ENCODE assay signal across 8 mouse cellular contexts in the genomic region with DNA sequence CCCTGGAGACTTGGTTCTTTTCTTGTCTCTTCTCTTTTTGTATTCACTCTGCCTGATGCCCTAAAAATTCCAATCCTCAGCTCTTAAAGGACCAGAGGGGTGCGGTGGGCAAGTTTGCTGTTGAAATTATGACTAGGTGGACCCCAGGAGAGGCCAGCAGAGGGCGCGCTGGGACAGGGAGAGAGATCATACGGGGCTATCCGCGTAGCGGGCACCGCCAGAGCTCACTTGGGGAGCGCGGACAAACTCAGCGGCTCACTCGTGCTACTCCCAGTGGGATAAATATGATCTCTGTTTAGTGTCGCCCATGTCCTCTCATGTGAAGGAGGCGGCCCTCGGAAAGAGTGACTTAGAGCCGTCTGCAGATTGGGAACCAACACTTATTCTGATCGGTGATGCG. TPM values are rescaled to one million over a fixed set of nuclear protein-coding genes. Genes with fewer than 3 reads are reported as not detected.
DNase-seq lines count a peak whose midpoint lies in the region; ATAC-seq lines count a peak whose summit lies in the region.

No protein-coding gene starts in this region.

- no peaks in the 10 kb centered on the region for H3K9me3 ChIP-seq in hindbrain, embryonic 11.5 days (ENCODE audit: control insufficient read depth, low read length)

- peak; percentile 91 for DNase-seq in MN1 (ENCODE audit: low spot score)
- DNase-seq in cerebellum, adult 9-10 months = peak; percentile 87
- peak; percentile 97 for DNase-seq in hindbrain, embryonic 11.5 days (ENCODE audit: low spot score)
- peak; percentile 97 for DNase-seq in layer of hippocampus, postnatal 10 days (ENCODE audit: low spot score in 2 of 2)
- DNase-seq in lung, postnatal 36 days = peak; percentile 94
- DNase-seq in retina, postnatal 1 day = peak; percentile 92
- DNase-seq in urinary bladder, adult 18-20 months (ENCODE audit: low spot score in 2 of 2) = peak; percentile 80 to 92

- no peaks in the 10 kb centered on the region for H3K36me3 ChIP-seq in hindbrain, embryonic 11.5 days (ENCODE audit: control insufficient read depth, insufficient read depth, low read length)

- peaks cover 5% of the 10 kb centered on the region for H3K4me1 ChIP-seq in hindbrain, embryonic 11.5 days (replicated peaks; ENCODE audit: control insufficient read depth, insufficient read depth, low read length)

- WGBS in hindbrain, embryonic 11.5 days = under 1% methylated on average over 18 of the region's 18 CpGs

- H3K4me2 ChIP-seq in hindbrain, embryonic 11.5 days (replicated peaks; ENCODE audit: low read depth, low read length) = peak overlapping the region; percentile 30

- ATAC-seq in frontal cortex, adult (ENCODE audit: low TSS enrichment) = peak; percentile 76
- no peak for ATAC-seq in hindbrain, embryonic 11.5 days (ENCODE audit: low FRiP score)

- H3K4me3 ChIP-seq in hindbrain, embryonic 11.5 days (ENCODE audit: low read depth, low read length) = peak overlapping the region; percentile 10

- H3K27me3 ChIP-seq in hindbrain, embryonic 11.5 days (ENCODE audit: control insufficient read depth, insufficient read depth, low read length) = peaks cover 35% of the 10 kb centered on the region

- no peak overlapping the region for H3K27ac ChIP-seq in hindbrain, embryonic 11.5 days (ENCODE audit: low read depth, low read length)

- H3K9ac ChIP-seq in hindbrain, embryonic 11.5 days (ENCODE audit: low read depth, low read length) = no peak overlapping the region

RNA-seq across cellular contexts. Expression of a gene that starts 1.4 kb away (rescaled TPM):
- polyA plus RNA-seq in hindbrain, embryonic 11.5 days (2014; fragmentation: Nextera tagmentation; extraction: Ambion mirVana) = 3.1 and 4.8 TPM in 2 replicates
- 1 to 10 TPM; 9.2 to 9.5 TPM for total RNA-seq in layer of hippocampus, postnatal 10 days (2021)

RNA-seq across cellular contexts. Expression of a gene that starts 12.4 kb away (rescaled TPM):
- 1,842 and 1,860 TPM in 2 replicates for polyA plus RNA-seq in hindbrain, embryonic 11.5 days (2014; fragmentation: Nextera tagmentation; extraction: Ambion mirVana)
- total RNA-seq in layer of hippocampus, postnatal 10 days (2021) = 100 to 1,000 TPM; 479 to 501 TPM

RNA-seq across cellular contexts. Expression of a gene that starts 13.8 kb away (rescaled TPM):
- polyA plus RNA-seq in hindbrain, embryonic 11.5 days (2014; fragmentation: Nextera tagmentation; extraction: Ambion mirVana) = 7.9 and 9.6 TPM in 2 replicates
- 1 to 10 TPM; 1.7 to 2.0 TPM for total RNA-seq in layer of hippocampus, postnatal 10 days (2021)

RNA-seq across cellular contexts. Expression of a gene that starts 20.5 kb away (rescaled TPM):
- 84.3 and 89.0 TPM in 2 replicates for polyA plus RNA-seq in hindbrain, embryonic 11.5 days (2014; fragmentation: Nextera tagmentation; extraction: Ambion mirVana)
- 10 to 100 TPM; 27.8 to 30.2 TPM for total RNA-seq in layer of hippocampus, postnatal 10 days (2021)

RNA-seq across cellular contexts. Expression of a gene that starts 30.4 kb away (rescaled TPM):
- polyA plus RNA-seq in hindbrain, embryonic 11.5 days (2014; fragmentation: Nextera tagmentation; extraction: Ambion mirVana) = 8.2 and 8.4 TPM in 2 replicates
- total RNA-seq in layer of hippocampus, postnatal 10 days (2021) = not detected
